Mouse (Mus musculus) erythroblast, embryonic 14.5 days (primary cell): Measurements from ENCODE around the gene Rgl3.

Source experiments
- GATA1 ChIP-seq: IDR thresholded peaks from 2 replicates; pipeline ENCODE4 v1.6.1; 2012; ENCODE audit warnings: low read length, inconsistent platforms, mixed read lengths
- TAL1 ChIP-seq: IDR thresholded peaks from 3 replicates; pipeline ENCODE4 v1.6.1; 2012; ENCODE audit warnings: low read length, inconsistent platforms, mixed read lengths

DNA sequence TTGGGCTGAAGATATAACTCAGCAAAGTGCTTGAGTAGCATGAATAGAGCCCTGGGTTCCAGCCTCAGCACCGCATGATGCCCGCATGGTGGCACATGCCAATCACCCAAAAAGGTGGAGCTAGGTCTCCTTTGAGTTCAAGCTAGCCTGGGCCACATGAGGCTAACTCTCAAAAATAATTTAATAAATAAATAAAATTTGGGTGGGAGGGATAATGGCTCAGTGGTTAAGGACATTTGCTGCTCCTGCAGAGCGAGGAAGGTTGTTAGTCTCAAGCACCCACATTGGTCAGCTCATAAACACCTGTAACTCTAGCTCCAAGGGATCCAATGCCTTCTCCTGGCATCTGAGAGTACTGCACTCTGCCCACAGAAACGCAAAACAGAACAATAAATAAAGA is 12.4 kb upstream of the Rgl3 start:
- no peak for TF ChIP-seq GATA1
- no peak for TF ChIP-seq TAL1
